Mouse (Mus musculus) hindbrain, embryonic 16.5 days (tissue): ENCODE measurements around the gene Sertad1. TPM values are rescaled to one million over a fixed set of nuclear protein-coding genes. Genes with fewer than 3 reads are reported as not detected.
"Not testable (repeated sequence)": the region's sequence is repeated elsewhere in the genome, so short reads cannot be mapped to it uniquely, and the experiment has no call there.

ENCODE experiments used
- ATAC-seq: fragments of 200-750 bp; cut with Nextera tagmentation; 2 replicates; pipeline ENCODE4 v1.8.0; 2017; ENCODE audit warnings: moderate TSS enrichment, moderate library complexity
- H3K27ac ChIP-seq: fragments of 300-500 bp; sonication (generic); 2 replicates; pipeline ENCODE4 v1.5.1; 2014; ENCODE audit warnings: low read depth, mild to moderate bottlenecking, control low read depth, low read length, moderate library complexity
- H3K27me3 ChIP-seq: fragments of 300-500 bp; sonication (generic); replicated peaks from 2 replicates; pipeline ENCODE4 v1.6.1; 2014; ENCODE audit warnings: low read length; ENCODE audit not compliant: control insufficient read depth, insufficient read depth
- H3K36me3 ChIP-seq: fragments of 300-500 bp; sonication (generic); 2 replicates; pipeline ENCODE4 v1.6.1; 2014; ENCODE audit warnings: mild to moderate bottlenecking, low read length, moderate library complexity, mixed read lengths; ENCODE audit not compliant: control insufficient read depth, insufficient read depth
- H3K4me1 ChIP-seq: fragments of 300-500 bp; sonication (generic); 2 replicates; pipeline ENCODE4 v1.6.1; 2014; ENCODE audit warnings: low read depth, low read length; ENCODE audit not compliant: control insufficient read depth, insufficient read depth
- H3K4me2 ChIP-seq: fragments of 300-500 bp; sonication (generic); 2 replicates; pipeline ENCODE4 v1.6.1; 2014; ENCODE audit warnings: mild to moderate bottlenecking, low read length, control low read depth, moderate library complexity
- H3K4me3 ChIP-seq: fragments of 300-500 bp; sonication (generic); 2 replicates; pipeline ENCODE4 v1.5.1; 2014; ENCODE audit warnings: mild to moderate bottlenecking, low read length, control low read depth, moderate library complexity
- H3K9ac ChIP-seq: fragments of 300-500 bp; sonication (generic); 2 replicates; pipeline ENCODE4 v1.6.1; 2014; ENCODE audit warnings: low read depth, mild to moderate bottlenecking, control low read depth, low read length, moderate library complexity
- H3K9me3 ChIP-seq: fragments of 300-500 bp; sonication (generic); 2 replicates; pipeline ENCODE4 v1.6.1; 2014; ENCODE audit warnings: mild to moderate bottlenecking, low read length, moderate library complexity; ENCODE audit not compliant: control insufficient read depth
- WGBS: fragments of 180-500 bp; shearing (Covaris S2); extraction: QIAGEN DNeasy Blood & Tissue Kit; methylation state at CpG from one replicate; pipeline ENCODE4 v1.1.7; 2014; 5-methylcytosine and 5-hydroxymethylcytosine counted together
- polyA plus RNA-seq: library from polyadenylated mRNA; unstranded; fragments of >200 nt; fragmentation: Nextera tagmentation; extraction: Ambion mirVana; gene quantifications from 2 replicates; pipeline ENCODE4 v1.2.1, GENCODE M21; 2015

Sertad1 gene
- polyA plus RNA-seq, 1 experiment from 2014 or later = 11.4 TPM

DNA sequence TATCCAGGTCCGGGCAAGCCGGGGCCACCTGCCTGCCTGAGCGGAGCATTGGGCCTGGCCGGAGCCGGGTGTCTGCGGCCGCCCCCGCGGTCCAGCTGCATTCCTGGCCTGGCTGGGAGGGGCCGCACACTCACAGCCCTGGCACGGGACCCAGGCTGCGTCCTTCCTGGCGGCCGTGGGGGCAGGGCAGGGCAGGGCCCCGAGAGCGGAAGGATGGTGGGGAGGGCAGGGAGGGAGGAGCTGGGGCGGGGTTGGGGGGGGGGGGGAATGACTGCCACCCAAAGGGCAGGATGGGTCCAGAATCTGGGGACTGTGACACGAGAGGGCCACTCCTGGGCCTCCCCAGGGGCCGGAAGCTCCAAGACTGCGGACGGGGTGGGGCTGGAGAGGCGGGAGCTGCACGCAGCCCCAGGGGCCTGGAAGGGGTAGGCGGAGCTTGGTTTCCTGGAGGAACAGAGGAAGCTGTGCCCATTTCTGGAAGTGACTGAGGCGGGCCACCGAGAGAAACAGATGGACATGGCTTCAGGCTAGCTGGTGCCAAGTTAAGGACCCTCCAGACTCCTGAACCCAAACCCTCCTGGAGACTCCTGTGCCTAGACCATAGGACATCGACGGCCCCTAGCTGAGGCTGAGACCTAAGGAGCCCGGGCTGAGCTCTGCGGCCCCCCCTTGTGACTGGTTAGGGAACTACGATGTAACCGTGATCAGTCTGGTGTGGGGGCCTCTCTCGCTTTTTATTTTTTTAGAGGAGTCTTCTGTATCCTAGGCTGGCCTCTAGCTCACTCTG lies 4.0 kb downstream of the Sertad1 start:
- H3K4me2 ChIP-seq = peak overlapping the region; percentile 46
- H3K27ac ChIP-seq = no peak overlapping the region; the same call in 1 of the 2 replicates
- H3K9ac ChIP-seq = peak overlapping the region; percentile 52
- ATAC-seq = peak; percentile 16; the same call in 1 of the 2 replicates
- H3K9me3 ChIP-seq = no peaks in the 10 kb centered on the region
- H3K36me3 ChIP-seq = no peaks in the 10 kb centered on the region
- peaks cover 6% of the 10 kb centered on the region for H3K4me1 ChIP-seq
- H3K4me3 ChIP-seq = peak overlapping the region; percentile 31
- WGBS = 4% methylated on average over 30 of the region's 33 CpGs
- H3K27me3 ChIP-seq = no peaks in the 10 kb centered on the region; the same call in 1 of the 2 replicates

DNA sequence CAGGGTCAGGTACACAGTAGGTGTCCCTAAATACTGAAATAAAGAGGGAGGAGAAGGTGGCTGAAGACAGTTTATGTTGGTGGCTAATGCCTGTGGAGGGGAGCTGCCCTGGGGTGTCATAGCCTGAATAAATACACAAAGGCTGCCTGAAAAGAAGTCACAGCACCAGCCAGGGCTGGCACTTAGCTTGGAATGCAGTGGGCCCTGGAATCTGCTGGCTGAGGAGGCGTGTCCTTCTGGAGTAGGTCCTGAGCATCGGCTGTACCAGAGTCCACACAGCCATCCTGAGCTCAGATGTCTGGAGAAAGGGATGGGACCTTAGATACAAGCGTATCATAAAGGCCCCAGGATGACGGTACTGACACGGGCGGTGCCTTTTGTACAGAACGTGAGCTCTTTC lies 5.1 kb downstream of the Sertad1 start:
- no peaks in the 10 kb centered on the region; the same call in 1 of the 2 replicates for H3K27me3 ChIP-seq
- 77% methylated on average over 7 of the region's 7 CpGs for WGBS

DNA sequence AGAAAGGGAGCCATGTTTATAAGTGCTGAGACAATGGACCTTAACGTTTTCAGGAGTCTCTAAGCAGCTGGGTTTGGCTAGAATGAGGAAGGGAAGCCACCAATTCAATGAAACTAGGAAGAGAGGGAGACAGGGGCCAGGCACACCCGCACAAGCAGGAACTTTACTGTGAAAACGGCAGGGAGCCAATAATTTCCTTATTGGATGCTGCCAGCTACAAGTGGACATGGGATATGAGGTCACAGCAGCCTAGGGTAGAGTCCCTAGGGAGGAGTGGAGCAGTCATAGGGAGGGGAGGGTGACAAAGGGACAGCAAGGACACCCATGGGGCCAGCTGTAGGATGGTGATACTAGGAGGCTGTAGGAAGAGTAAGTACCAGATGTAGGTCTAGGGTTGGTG lies 6.3 kb downstream of the Sertad1 start:
- Histone ChIP-seq H3K36me3 (no peaks in the 10 kb centered on the region), H3K4me3 (no peak overlapping the region), H3K27me3 (no peaks in the 10 kb centered on the region; the same call in 1 of the 2 replicates), H3K27ac (no peak overlapping the region), H3K9ac (no peak overlapping the region), H3K4me2 (no peak overlapping the region), H3K9me3 (no peaks in the 10 kb centered on the region), H3K4me1 (peaks cover under 1% of the 10 kb centered on the region)
- 73% methylated on average over 3 of the region's 3 CpGs for WGBS
- ATAC-seq = no peak

More for the DNA sequence above, 5.1 kb downstream of the Sertad1 start:
- no peak overlapping the region for H3K4me2 ChIP-seq
- ATAC-seq = no peak
- no peaks in the 10 kb centered on the region for H3K36me3 ChIP-seq
- H3K4me3 ChIP-seq = no peak overlapping the region
- no peak overlapping the region for H3K27ac ChIP-seq
- H3K9ac ChIP-seq = no peak overlapping the region
- peaks cover 3% of the 10 kb centered on the region for H3K4me1 ChIP-seq
- no peaks in the 10 kb centered on the region for H3K9me3 ChIP-seq

DNA sequence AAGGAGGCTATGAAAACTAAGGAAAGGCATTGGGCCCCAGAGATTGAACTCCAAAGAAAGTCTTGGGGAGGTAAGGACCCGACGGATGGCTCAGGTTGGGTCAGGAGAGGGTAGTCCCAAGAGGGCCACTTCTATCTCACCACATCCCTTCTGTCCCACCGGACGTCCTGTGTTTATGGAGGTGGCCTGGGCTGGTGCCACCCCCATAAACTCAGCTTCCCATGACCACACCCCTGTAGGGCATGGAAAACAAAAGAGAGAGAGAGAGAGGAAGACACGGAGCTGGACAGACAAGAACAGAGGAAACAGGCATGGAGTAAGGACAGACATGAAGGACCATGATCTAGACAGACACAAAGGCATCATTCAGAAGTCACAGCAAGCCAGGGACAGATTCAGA lies 6.7 kb downstream of the Sertad1 start:
- Histone ChIP-seq H3K4me1 (no peaks in the 10 kb centered on the region), H3K9ac (no peak overlapping the region), H3K27ac (no peak overlapping the region), H3K9me3 (no peaks in the 10 kb centered on the region), H3K4me3 (no peak overlapping the region), H3K27me3 (no peaks in the 10 kb centered on the region; the same call in 1 of the 2 replicates), H3K4me2 (no peak overlapping the region), H3K36me3 (no peaks in the 10 kb centered on the region)
- ATAC-seq = no peak
- 88% methylated on average over 5 of the region's 5 CpGs for WGBS

DNA sequence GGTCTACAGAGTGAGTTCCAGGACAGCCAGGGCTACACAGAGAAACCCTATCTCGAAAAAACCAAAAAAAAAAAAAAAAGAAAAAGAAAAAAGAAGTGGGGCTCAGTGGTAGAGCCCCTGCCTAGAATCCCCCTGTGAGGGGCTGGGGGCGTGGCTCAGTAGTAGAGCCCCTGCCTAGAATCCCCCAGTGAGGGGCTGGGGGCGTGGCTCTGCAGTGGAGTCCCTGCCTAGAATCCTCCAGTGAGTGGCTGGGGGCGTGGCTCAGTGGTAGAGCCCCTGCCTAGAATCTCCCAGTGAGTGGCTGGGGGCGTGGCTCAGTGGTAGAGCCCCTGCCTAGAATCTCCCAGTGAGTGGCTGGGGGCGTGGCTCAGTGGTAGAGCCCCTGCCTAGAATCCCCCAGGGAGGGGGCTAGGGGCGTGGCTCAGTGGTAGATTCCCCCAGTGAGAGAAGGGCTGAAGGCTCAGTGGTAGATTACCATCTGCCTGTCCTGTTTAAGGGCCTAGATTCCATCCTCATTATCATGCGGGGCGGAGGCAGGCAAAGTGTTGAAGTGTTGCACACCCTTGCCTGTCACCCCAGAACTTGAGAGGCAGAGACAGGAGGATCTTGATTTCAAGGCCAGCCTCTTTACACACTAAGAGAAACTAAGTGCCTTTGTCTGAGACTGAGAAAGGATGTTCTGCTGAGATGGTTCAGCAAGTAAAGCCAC lies 8.1 kb downstream of the Sertad1 start:
- H3K9ac ChIP-seq, H3K36me3 ChIP-seq, H3K4me3 ChIP-seq, H3K27ac ChIP-seq, H3K4me1 ChIP-seq, ATAC-seq, H3K9me3 ChIP-seq, H3K27me3 ChIP-seq, H3K4me2 ChIP-seq: not testable (repeated sequence)
- WGBS = 83% methylated on average over 9 of the region's 9 CpGs

DNA sequence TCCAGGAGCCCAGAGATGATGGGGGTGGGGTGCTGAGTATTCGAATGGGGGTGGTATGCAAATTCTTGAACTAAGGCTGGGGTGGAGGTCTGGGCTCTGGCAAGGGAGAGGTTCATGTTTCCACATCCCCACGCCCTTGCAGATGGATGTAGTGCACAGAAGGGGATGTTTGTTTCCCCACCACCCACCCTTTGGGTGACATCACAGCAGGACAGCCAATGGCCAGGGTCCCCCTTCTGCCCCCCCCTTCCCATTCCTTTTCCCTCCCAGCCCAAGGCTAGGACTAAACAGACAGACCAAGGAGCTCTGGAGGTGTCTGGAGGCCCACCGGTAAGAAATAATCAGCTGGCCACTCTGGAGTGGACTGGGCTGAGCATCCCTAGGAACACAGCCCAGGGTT lies 12.3 kb downstream of the Sertad1 start, which contains the start of gene Prx:
TSS of gene Prx (plus strand) at position 289 of the 400 bp plus-strand sequence.
- no peak within 1 kb of the TSS for H3K27ac ChIP-seq
- H3K36me3 ChIP-seq = no peaks in the 10 kb centered on the region
- no peak for ATAC-seq
- no peak within 1 kb of the TSS for H3K9ac ChIP-seq
- H3K4me2 ChIP-seq = no peak within 1 kb of the TSS
- no peaks in the 10 kb centered on the region for H3K4me1 ChIP-seq
- H3K4me3 ChIP-seq = no peak within 1 kb of the TSS
- H3K27me3 ChIP-seq = no peaks in the 10 kb centered on the region
- no peaks in the 10 kb centered on the region for H3K9me3 ChIP-seq
- whole genome bisulfite sequencing = 63% methylated on average over 3 of the region's 3 CpGs

DNA sequence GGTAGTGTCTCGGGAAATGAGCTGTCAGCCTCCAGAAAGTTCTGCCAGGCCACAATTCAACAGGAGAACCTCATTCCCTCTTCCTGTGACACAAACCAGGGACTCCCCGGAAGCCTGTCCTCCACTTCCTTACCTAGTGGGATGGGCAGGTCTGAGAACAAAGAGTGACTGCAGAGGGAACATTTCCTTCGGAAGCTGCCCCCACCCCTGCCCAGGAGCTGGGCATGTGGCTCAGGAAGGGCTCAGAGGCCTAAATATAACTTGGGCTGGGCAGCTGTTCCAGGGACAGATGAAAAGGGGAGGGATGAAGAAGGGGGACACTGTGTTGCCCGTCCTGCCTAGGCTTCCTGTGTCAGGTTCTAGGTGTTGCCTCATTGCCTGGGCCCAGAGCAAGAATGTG lies 14.9 kb downstream of the Sertad1 start:
- H3K36me3 ChIP-seq = no peaks in the 10 kb centered on the region
- H3K9me3 ChIP-seq = no peaks in the 10 kb centered on the region
- no peaks in the 10 kb centered on the region for H3K27me3 ChIP-seq
- H3K4me2 ChIP-seq = no peak overlapping the region
- WGBS = 73% methylated on average over 4 of the region's 4 CpGs
- no peak overlapping the region for H3K9ac ChIP-seq
- H3K4me3 ChIP-seq = no peak overlapping the region
- H3K27ac ChIP-seq = no peak overlapping the region
- no peak for ATAC-seq
- H3K4me1 ChIP-seq = no peaks in the 10 kb centered on the region

DNA sequence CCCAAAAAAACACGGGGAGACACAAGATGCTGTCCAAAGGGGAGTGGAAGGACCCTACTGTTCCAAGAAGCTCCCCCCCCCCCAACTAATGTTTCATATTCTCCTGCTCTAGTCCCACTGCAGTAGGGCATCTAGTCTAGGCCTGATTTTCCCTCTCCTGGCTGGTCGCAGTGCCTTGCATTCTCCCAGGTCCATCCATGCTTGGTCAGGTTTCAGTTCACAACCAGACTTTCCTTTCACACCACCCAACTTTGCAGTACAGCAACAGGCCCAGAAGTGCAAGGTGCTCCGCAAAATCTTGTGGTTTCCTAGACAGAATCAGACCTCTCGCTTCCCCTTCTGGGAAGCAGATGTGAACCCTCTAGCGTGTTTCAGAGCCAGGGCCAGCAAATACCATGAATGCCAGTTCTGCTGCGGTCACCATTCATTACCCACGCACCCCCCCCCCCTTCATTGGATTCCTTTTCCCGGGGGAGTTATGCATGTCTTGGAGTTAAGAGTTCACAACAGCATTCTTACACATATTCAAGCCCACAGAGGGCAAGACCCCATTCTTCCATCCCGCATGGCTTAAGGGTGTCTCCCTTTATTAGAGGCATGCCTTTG lies 20.2 kb downstream of the Sertad1 start:
- H3K36me3 ChIP-seq = no peaks in the 10 kb centered on the region
- no peak for ATAC-seq
- H3K27me3 ChIP-seq = no peaks in the 10 kb centered on the region
- H3K9me3 ChIP-seq = no peaks in the 10 kb centered on the region
- 44% methylated on average over 9 of the region's 9 CpGs for WGBS
- peak overlapping the region; percentile 66 for H3K4me2 ChIP-seq
- peak overlapping the region; percentile 59 for H3K4me3 ChIP-seq
- H3K4me1 ChIP-seq = peaks cover 10% of the 10 kb centered on the region
- H3K9ac ChIP-seq = no peak overlapping the region
- peak overlapping the region; percentile 98; the same call in 1 of the 2 replicates for H3K27ac ChIP-seq
